Mouse (Mus musculus): ENCODE results near the gene Tmem94. TPM values are rescaled to one million over a fixed set of nuclear protein-coding genes. Genes with fewer than 3 reads are reported as not detected.
A peak's percentile ranks its signal among the peaks of the same experiment; 100 is the strongest.

Tmem94 gene
- polyA plus RNA-seq, 1 experiment from 2014 or later = 28.2 TPM

DNA sequence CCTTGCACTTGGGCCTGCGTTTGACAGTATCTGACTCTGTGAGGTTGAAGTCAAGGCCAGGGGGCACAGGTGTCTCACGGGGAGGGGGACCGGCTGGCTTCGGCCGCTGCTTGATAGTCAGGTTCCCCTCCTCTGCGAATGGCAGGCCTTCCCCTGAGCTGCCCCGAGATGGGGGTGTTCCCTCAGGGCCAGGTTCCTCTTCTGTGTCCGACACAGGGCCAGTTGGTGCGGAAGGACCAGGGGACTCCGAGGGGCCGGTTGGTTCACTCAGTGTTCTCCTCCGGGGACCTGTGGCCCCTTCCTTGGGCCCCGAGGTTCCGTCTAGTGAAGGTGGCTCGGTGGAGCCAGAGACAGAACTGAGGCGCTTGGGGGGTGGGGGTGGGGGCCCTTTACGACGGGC, 35.7 kb downstream of the Tmem94 start:
- peaks cover 43% of the 10 kb centered on the region for H3K36me3 ChIP-seq (ENCODE audit: control insufficient read depth, insufficient read depth, low read length)
- ATAC-seq (ENCODE audit: low read depth) = no peak
- WGBS = 86% methylated on average over 18 of the region's 18 CpGs

GRCm38 (mm10) chr11:115803072-115803709, 38.0 kb downstream of the Tmem94 start:
- Histone ChIP-seq H3K9ac (ENCODE audit: low read length) (no peak overlapping the region), H3K4me2 (ENCODE audit: low read depth, low read length) (no peak overlapping the region), H3K4me3 (ENCODE audit: low read length) (no peak overlapping the region), H3K9me3 (ENCODE audit: control insufficient read depth, low read length) (no peaks in the 10 kb centered on the region), H3K36me3 (ENCODE audit: control insufficient read depth, insufficient read depth, low read length) (peaks cover 53% of the 10 kb centered on the region), H3K4me1 (replicated peaks; ENCODE audit: control insufficient read depth, insufficient read depth, low read length) (peaks cover 4% of the 10 kb centered on the region), H3K27ac (ENCODE audit: low read length) (no peak overlapping the region), H3K27me3 (ENCODE audit: control insufficient read depth, insufficient read depth, low read depth, low read length) (no peaks in the 10 kb centered on the region)
- 85% methylated on average over 24 of the region's 24 CpGs for WGBS
- ATAC-seq (ENCODE audit: low read depth) = no peak

More for the DNA sequence above, 35.7 kb downstream of the Tmem94 start:
- no peaks in the 10 kb centered on the region for H3K27me3 ChIP-seq (ENCODE audit: control insufficient read depth, insufficient read depth, low read depth, low read length)
- no peak overlapping the region for H3K4me2 ChIP-seq (ENCODE audit: low read depth, low read length)
- H3K9me3 ChIP-seq (ENCODE audit: control insufficient read depth, low read length) = no peaks in the 10 kb centered on the region
- H3K4me1 ChIP-seq (replicated peaks; ENCODE audit: control insufficient read depth, insufficient read depth, low read length) = no peaks in the 10 kb centered on the region
- no peak overlapping the region for H3K9ac ChIP-seq (ENCODE audit: low read length)
- no peak overlapping the region for H3K27ac ChIP-seq (ENCODE audit: low read length)
- H3K4me3 ChIP-seq (ENCODE audit: low read length) = no peak overlapping the region

- ATAC-seq (ENCODE audit: low read depth) = no peak
- H3K4me1 ChIP-seq (replicated peaks; ENCODE audit: control insufficient read depth, insufficient read depth, low read length) = peaks cover 23% of the 10 kb centered on the region
- no peak overlapping the region for H3K27ac ChIP-seq (ENCODE audit: low read length)
- no peak overlapping the region for H3K4me3 ChIP-seq (ENCODE audit: low read length)
- no peaks in the 10 kb centered on the region for H3K27me3 ChIP-seq (ENCODE audit: control insufficient read depth, insufficient read depth, low read depth, low read length)
- no peak overlapping the region for H3K4me2 ChIP-seq (ENCODE audit: low read depth, low read length)
- H3K36me3 ChIP-seq (ENCODE audit: control insufficient read depth, insufficient read depth, low read length) = peaks cover 49% of the 10 kb centered on the region
- no peaks in the 10 kb centered on the region for H3K9me3 ChIP-seq (ENCODE audit: control insufficient read depth, low read length)
- 91% methylated on average over 7 of the region's 7 CpGs for WGBS
- no peak overlapping the region for H3K9ac ChIP-seq (ENCODE audit: low read length)
Observed at GRCm38 (mm10) chr11:115805005-115805404, 39.8 kb downstream of the Tmem94 start.

DNA sequence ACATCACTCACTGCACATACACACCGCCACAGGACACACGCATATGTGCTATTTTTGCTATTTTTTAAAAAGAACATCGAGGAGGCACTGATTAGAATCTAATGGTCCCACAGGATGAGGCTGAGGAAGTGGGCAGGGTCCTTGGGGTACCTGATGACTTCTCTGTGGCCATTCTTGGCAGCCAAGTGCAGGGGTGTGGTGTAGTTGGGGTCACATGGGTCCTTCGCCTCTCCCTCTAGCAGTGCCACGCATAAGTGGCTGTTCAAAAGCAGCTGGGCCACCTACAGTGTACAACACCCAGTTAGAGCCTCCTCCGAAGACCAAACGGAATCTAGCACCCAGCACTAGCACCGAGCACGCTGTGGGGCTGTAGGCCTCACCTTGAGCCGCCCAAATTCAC, 40.9 kb downstream of the Tmem94 start:
- ATAC-seq (ENCODE audit: low read depth) = no peak
- no peak overlapping the region for H3K4me2 ChIP-seq (ENCODE audit: low read depth, low read length)
- WGBS = 87% methylated on average over 10 of the region's 10 CpGs
- no peaks in the 10 kb centered on the region for H3K27me3 ChIP-seq (ENCODE audit: control insufficient read depth, insufficient read depth, low read depth, low read length)
- H3K9ac ChIP-seq (ENCODE audit: low read length) = no peak overlapping the region
- H3K4me3 ChIP-seq (ENCODE audit: low read length) = no peak overlapping the region
- H3K9me3 ChIP-seq (ENCODE audit: control insufficient read depth, low read length) = no peaks in the 10 kb centered on the region
- H3K36me3 ChIP-seq (ENCODE audit: control insufficient read depth, insufficient read depth, low read length) = peaks cover 40% of the 10 kb centered on the region
- no peak overlapping the region for H3K27ac ChIP-seq (ENCODE audit: low read length)
- peaks cover 33% of the 10 kb centered on the region for H3K4me1 ChIP-seq (replicated peaks; ENCODE audit: control insufficient read depth, insufficient read depth, low read length)

DNA sequence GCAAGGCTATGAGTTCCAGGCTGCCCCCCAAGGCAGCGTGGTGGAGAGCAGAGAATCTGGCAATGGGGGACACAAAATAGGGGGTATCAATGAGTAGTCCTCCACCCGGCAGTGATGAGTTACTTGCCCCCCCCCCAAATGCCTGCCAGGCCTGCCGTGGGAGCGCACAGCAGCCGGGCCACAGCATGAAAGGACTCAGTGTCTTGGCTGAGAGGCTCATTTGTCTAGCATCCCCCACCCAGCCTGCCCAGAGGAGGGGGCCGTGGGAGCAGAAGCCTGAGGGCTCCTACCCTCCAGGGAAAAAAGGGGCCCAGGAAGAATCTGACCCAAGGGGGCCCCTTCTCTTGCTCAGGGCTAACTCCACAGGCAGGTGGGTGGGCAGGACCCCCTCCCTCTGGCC, 42.1 kb downstream of the Tmem94 start:
- Histone ChIP-seq H3K9ac (ENCODE audit: low read length) (no peak overlapping the region), H3K4me3 (ENCODE audit: low read length) (no peak overlapping the region), H3K9me3 (ENCODE audit: control insufficient read depth, low read length) (no peaks in the 10 kb centered on the region), H3K36me3 (ENCODE audit: control insufficient read depth, insufficient read depth, low read length) (peaks cover 33% of the 10 kb centered on the region), H3K27me3 (ENCODE audit: control insufficient read depth, insufficient read depth, low read depth, low read length) (no peaks in the 10 kb centered on the region), H3K4me1 (replicated peaks; ENCODE audit: control insufficient read depth, insufficient read depth, low read length) (peaks cover 42% of the 10 kb centered on the region), H3K27ac (ENCODE audit: low read length) (no peak overlapping the region), H3K4me2 (ENCODE audit: low read depth, low read length) (no peak overlapping the region)
- 77% methylated on average over 6 of the region's 6 CpGs for WGBS
- no peak for ATAC-seq (ENCODE audit: low read depth)

DNA sequence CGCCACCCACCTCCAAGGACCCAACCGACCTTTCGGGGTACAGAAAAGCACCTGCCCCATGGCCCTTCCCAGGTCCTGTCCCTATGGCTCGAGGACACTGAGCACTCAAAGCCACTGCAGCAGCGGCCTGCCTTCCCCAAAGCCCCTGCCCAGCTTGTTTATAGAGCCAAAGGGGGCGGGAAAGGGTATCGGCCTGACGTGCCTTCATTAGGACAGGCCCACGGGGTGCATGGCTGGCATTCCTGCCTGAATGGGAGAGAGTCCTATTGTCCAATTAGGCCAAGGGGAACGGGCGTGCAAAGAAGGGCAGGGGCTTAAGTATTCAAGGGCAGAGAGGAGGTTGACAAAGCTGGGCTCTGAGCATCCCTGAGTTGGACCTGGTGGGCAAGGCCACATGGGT, 42.7 kb downstream of the Tmem94 start:
- Histone ChIP-seq H3K27me3 (ENCODE audit: control insufficient read depth, insufficient read depth, low read depth, low read length) (no peaks in the 10 kb centered on the region), H3K4me2 (ENCODE audit: low read depth, low read length) (peak overlapping the region; percentile 95; the same call in 1 of the 2 replicates), H3K36me3 (ENCODE audit: control insufficient read depth, insufficient read depth, low read length) (peaks cover 26% of the 10 kb centered on the region), H3K9me3 (ENCODE audit: control insufficient read depth, low read length) (no peaks in the 10 kb centered on the region), H3K9ac (ENCODE audit: low read length) (no peak overlapping the region), H3K27ac (ENCODE audit: low read length) (no peak overlapping the region), H3K4me3 (ENCODE audit: low read length) (no peak overlapping the region), H3K4me1 (replicated peaks; ENCODE audit: control insufficient read depth, insufficient read depth, low read length) (peaks cover 46% of the 10 kb centered on the region)
- WGBS = 69% methylated on average over 11 of the region's 11 CpGs
- no peak for ATAC-seq (ENCODE audit: low read depth)

DNA sequence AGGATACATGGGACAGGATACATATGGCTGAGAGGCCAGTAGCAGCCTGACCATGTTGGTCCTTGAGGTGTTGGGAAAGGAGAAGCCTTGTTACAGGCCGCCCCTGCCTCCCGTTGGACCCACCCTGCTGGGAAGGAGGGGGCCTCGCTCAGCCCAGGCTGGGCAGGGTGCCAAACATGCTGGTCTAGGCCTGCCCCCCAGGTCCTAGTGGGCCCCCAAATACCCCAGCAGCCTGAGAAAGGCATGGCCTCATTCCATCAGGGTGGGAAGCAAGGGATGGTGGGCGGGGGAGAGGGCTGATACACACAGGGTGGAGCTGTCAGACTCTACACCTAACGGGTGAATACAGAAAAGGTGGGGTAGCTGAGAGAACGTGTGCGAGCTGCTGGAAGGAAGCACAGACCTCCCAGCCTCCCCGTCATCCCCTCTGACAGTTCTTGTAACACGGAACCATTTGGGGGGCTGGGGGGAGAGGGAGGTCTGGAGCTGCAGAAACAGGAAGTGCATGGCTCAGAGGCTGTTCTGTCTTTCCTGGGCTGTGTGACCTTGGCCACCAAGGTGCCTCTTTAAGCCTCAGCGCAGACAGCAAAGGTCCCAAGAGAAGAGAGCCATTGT, 43.6 kb downstream of the Tmem94 start:
- H3K9me3 ChIP-seq (ENCODE audit: control insufficient read depth, low read length) = no peaks in the 10 kb centered on the region
- H3K27me3 ChIP-seq (ENCODE audit: control insufficient read depth, insufficient read depth, low read depth, low read length) = no peaks in the 10 kb centered on the region
- peak overlapping the region; percentile 38 for H3K9ac ChIP-seq (ENCODE audit: low read length)
- H3K4me3 ChIP-seq (ENCODE audit: low read length) = peak overlapping the region; percentile 3; the same call in 1 of the 2 replicates
- peak overlapping the region; percentile 81 for H3K27ac ChIP-seq (ENCODE audit: low read length)
- H3K4me1 ChIP-seq (replicated peaks; ENCODE audit: control insufficient read depth, insufficient read depth, low read length) = peaks cover 46% of the 10 kb centered on the region
- 9% methylated on average over 10 of the region's 10 CpGs for WGBS
- H3K36me3 ChIP-seq (ENCODE audit: control insufficient read depth, insufficient read depth, low read length) = peaks cover 21% of the 10 kb centered on the region
- peak; percentile 15 for ATAC-seq (ENCODE audit: low read depth)
- peak overlapping the region; percentile 95 for H3K4me2 ChIP-seq (ENCODE audit: low read depth, low read length)

DNA sequence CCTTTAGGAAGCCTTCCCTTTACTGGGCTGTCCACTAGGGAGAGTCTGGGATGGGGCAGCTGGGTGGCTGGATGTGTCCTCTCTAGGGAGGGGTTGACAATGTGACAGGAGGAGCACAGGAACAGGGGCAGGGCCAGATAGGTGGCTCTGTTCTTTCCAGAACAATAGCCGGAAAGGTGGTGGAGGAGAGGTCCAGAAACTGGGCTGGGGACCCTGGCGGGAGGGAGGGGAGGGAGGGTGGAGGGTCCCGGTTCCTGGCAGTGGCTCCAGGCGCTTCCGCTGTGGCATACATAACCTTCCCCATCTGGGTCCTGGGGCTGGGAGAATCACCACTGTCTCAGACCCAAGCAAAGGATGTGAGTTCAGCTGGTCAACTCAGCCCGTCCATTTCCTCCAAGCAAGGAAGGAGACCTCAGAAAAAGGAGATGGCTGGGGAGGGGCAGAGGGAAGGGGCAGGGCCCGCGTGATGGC, 44.1 kb downstream of the Tmem94 start:
- WGBS = 48% methylated on average over 8 of the region's 8 CpGs

GRCm38 (mm10) chr11:115810377-115810776, 45.1 kb downstream of the Tmem94 start:
- peaks cover 53% of the 10 kb centered on the region for H3K4me1 ChIP-seq (replicated peaks; ENCODE audit: control insufficient read depth, insufficient read depth, low read length)
- H3K4me3 ChIP-seq (ENCODE audit: low read length) = peak overlapping the region; percentile 75
- WGBS = 27% methylated on average over 14 of the region's 14 CpGs
- H3K9ac ChIP-seq (ENCODE audit: low read length) = peak overlapping the region; percentile 54
- H3K36me3 ChIP-seq (ENCODE audit: control insufficient read depth, insufficient read depth, low read length) = peaks cover 12% of the 10 kb centered on the region
- ATAC-seq (ENCODE audit: low read depth) = no peak
- no peaks in the 10 kb centered on the region for H3K9me3 ChIP-seq (ENCODE audit: control insufficient read depth, low read length)
- H3K27ac ChIP-seq (ENCODE audit: low read length) = peak overlapping the region; percentile 81
- no peaks in the 10 kb centered on the region for H3K27me3 ChIP-seq (ENCODE audit: control insufficient read depth, insufficient read depth, low read depth, low read length)
- H3K4me2 ChIP-seq (ENCODE audit: low read depth, low read length) = peak overlapping the region; percentile 95

More for the DNA sequence above, 44.1 kb downstream of the Tmem94 start:
- H3K4me3 ChIP-seq (ENCODE audit: low read length) = peak overlapping the region; percentile 3; the same call in 1 of the 2 replicates
- peak overlapping the region; percentile 95; the same call in 1 of the 2 replicates for H3K4me2 ChIP-seq (ENCODE audit: low read depth, low read length)
- peak overlapping the region; percentile 38; the same call in 1 of the 2 replicates for H3K9ac ChIP-seq (ENCODE audit: low read length)
- peak; percentile 24 for ATAC-seq (ENCODE audit: low read depth)
- H3K9me3 ChIP-seq (ENCODE audit: control insufficient read depth, low read length) = no peaks in the 10 kb centered on the region
- peak overlapping the region; percentile 81 for H3K27ac ChIP-seq (ENCODE audit: low read length)
- H3K4me1 ChIP-seq (replicated peaks; ENCODE audit: control insufficient read depth, insufficient read depth, low read length) = peaks cover 49% of the 10 kb centered on the region
- peaks cover 19% of the 10 kb centered on the region for H3K36me3 ChIP-seq (ENCODE audit: control insufficient read depth, insufficient read depth, low read length)
- no peaks in the 10 kb centered on the region for H3K27me3 ChIP-seq (ENCODE audit: control insufficient read depth, insufficient read depth, low read depth, low read length)
